Mouse (Mus musculus) B cell, adult 67 days (primary cell): ENCODE data around the gene Slc44a4. TPM values are rescaled to one million over a fixed set of nuclear protein-coding genes. Genes with fewer than 3 reads are reported as not detected.

Source experiments
- total RNA-seq, 2 experiments: library from RNA; stranded (reverse); gene quantifications; 4 replicates each; pipeline ENCODE4 v1.2.4; 2023

Slc44a4 gene
- not detected for total RNA-seq

GRCm38 (mm10) chr17:34913930-34914665, at the start of gene Slc44a4:
Slc44a4 (plus strand) TSS chr17:34914466.

GRCm38 (mm10) chr17:34879336-34879879, 34.9 kb upstream of the Slc44a4 start, which contains the start of gene Zbtb12:
Zbtb12 (plus strand) TSS chr17:34879483.

GRCm38 (mm10) chr17:34881683-34882310, 32.5 kb upstream of the Slc44a4 start, which contains the start of gene Gm20547:
Gm20547 (minus strand) TSS chr17:34882042.

GRCm38 (mm10) chr17:34898160-34898586, 16.1 kb upstream of the Slc44a4 start, which contains the start of the genes C2 and Ehmt2:
C2 (minus strand) TSS chr17:34898265.
Ehmt2 (plus strand) TSS chr17:34898469.

GRCm38 (mm10) chr17:34931061-34931734, 16.9 kb downstream of the Slc44a4 start, which contains the start of gene Neu1:
Neu1 (plus strand) TSS chr17:34931253.

GRCm38 (mm10) chr17:34959130-34959778, 45.0 kb downstream of the Slc44a4 start, which contains the start of gene Hspa1b:
Hspa1b (minus strand) TSS chr17:34959238.

GRCm38 (mm10) chr17:34969822-34970221, 55.6 kb downstream of the Slc44a4 start, which contains the start of gene Gm20481:
Gm20481 (plus strand) TSS chr17:34969912.

GRCm38 (mm10) chr17:34972069-34972749, 57.9 kb downstream of the Slc44a4 start, which contains the start of the genes Hspa1a and Hspa1l:
Hspa1a (minus strand) TSS chr17:34972156.
Hspa1l (plus strand) TSS chr17:34972703.

Other genes starting within 250 kb of the Slc44a4 start
- not detected for gene Tnxb, start 243.9 kb upstream of the Slc44a4 start, total RNA-seq
- 1 to 10 TPM in 1 of 2 experiments, under 1 TPM in 1; 0.47 to 1.2 TPM for gene C4b, start 170.6 kb upstream of the Slc44a4 start, total RNA-seq
- not detected for gene Cyp21a1, start 109.9 kb upstream of the Slc44a4 start, total RNA-seq
- 10 to 100 TPM; 57.8 to 67.8 TPM for gene Stk19, start 77.5 kb upstream of the Slc44a4 start, total RNA-seq
- 10 to 100 TPM; 87.2 to 90.1 TPM for gene Dxo, start 77.4 kb upstream of the Slc44a4 start, total RNA-seq
- gene Skiv2l, start 64.3 kb upstream of the Slc44a4 start, total RNA-seq, result 100 to 1,000 TPM; 106 to 113 TPM
- 10 to 100 TPM; 32.7 to 37.8 TPM for gene Nelfe, start 64.1 kb upstream of the Slc44a4 start, total RNA-seq
- under 1 TPM in 1 of 2 experiments, not detected in 1; 0.41 TPM for gene Cfb, start 51.9 kb upstream of the Slc44a4 start, total RNA-seq
- gene Zbtb12, start 35.0 kb upstream of the Slc44a4 start, total RNA-seq, result 10 to 100 TPM in 1 of 2 experiments, 1 to 10 TPM in 1; 9.4 to 13.1 TPM
- not detected for gene Gm20547, start 32.4 kb upstream of the Slc44a4 start, total RNA-seq
- gene C2, start 16.2 kb upstream of the Slc44a4 start, total RNA-seq, result 1 to 10 TPM; 2.4 to 2.6 TPM
- gene Ehmt2, start 16.0 kb upstream of the Slc44a4 start, total RNA-seq, result 100 to 1,000 TPM; 169 to 178 TPM
- 10 to 100 TPM; 64.3 to 86.9 TPM for gene Neu1, start 16.8 kb downstream of the Slc44a4 start, total RNA-seq
- 100 to 1,000 TPM in 1 of 2 experiments, 1 to 10 TPM in 1; 9.1 to 108 TPM for gene Hspa1b, start 44.8 kb downstream of the Slc44a4 start, total RNA-seq
- not detected for gene Gm20481, start 55.4 kb downstream of the Slc44a4 start, total RNA-seq
- 10 to 100 TPM in 1 of 2 experiments, 1 to 10 TPM in 1; 3.8 to 37.9 TPM for gene Hspa1a, start 57.7 kb downstream of the Slc44a4 start, total RNA-seq
- not detected for gene Hspa1l, start 58.2 kb downstream of the Slc44a4 start, total RNA-seq
- 10 to 100 TPM; 32.1 to 32.7 TPM for gene Lsm2, start 67.4 kb downstream of the Slc44a4 start, total RNA-seq
- gene Vars, start 86.5 kb downstream of the Slc44a4 start, total RNA-seq, result 100 to 1,000 TPM; 290 to 310 TPM
- under 1 TPM; 0.50 to 0.75 TPM for gene Vwa7, start 102.1 kb downstream of the Slc44a4 start, total RNA-seq
- gene Sapcd1, start 113.5 kb downstream of the Slc44a4 start, total RNA-seq, result 1 to 10 TPM; 4.8 to 5.7 TPM
- gene Msh5, start 132.3 kb downstream of the Slc44a4 start, total RNA-seq, result 10 to 100 TPM in 1 of 2 experiments, 1 to 10 TPM in 1; 9.7 to 13.8 TPM
- 100 to 1,000 TPM; 210 to 218 TPM for gene Clic1, start 135.5 kb downstream of the Slc44a4 start, total RNA-seq
- gene Ddah2, start 144.6 kb downstream of the Slc44a4 start, total RNA-seq, result 1 to 10 TPM; 3.4 to 5.2 TPM
- not detected for gene Ly6g6c, start 150.9 kb downstream of the Slc44a4 start, total RNA-seq
- not detected for gene Mpig6b, start 151.7 kb downstream of the Slc44a4 start, total RNA-seq
- gene Ly6g6e, start 162.4 kb downstream of the Slc44a4 start, total RNA-seq, result not detected
- gene Ly6g6d, start 163.6 kb downstream of the Slc44a4 start, total RNA-seq, result not detected
- not detected for gene Ly6g6f, start 171.1 kb downstream of the Slc44a4 start, total RNA-seq
- gene Abhd16a, start 174.8 kb downstream of the Slc44a4 start, total RNA-seq, result 10 to 100 TPM; 71.6 to 74.8 TPM
- gene Ly6g5c, start 193.8 kb downstream of the Slc44a4 start, total RNA-seq, result not detected
- gene Ly6g5b, start 201.0 kb downstream of the Slc44a4 start, total RNA-seq, result 1 to 10 TPM; 1.5 to 1.7 TPM
- gene Gpank1, start 207.0 kb downstream of the Slc44a4 start, total RNA-seq, result 10 to 100 TPM; 31.1 to 34.0 TPM
- gene Csnk2b, start 207.6 kb downstream of the Slc44a4 start, total RNA-seq, result 100 to 1,000 TPM; 126 to 147 TPM
- gene D17H6S53E, start 211.9 kb downstream of the Slc44a4 start, total RNA-seq, result 10 to 100 TPM; 16.6 to 25.1 TPM
- under 1 TPM; 0.56 to 0.93 TPM for gene Apom, start 217.6 kb downstream of the Slc44a4 start, total RNA-seq
- gene Bag6, start 220.7 kb downstream of the Slc44a4 start, total RNA-seq, result 100 to 1,000 TPM; 412 to 463 TPM